Mouse (Mus musculus) megakaryocyte progenitor cell, adult 5-6 weeks (primary cell): Measurements from ENCODE around the gene Nupr1l. TPM values are rescaled to one million over a fixed set of nuclear protein-coding genes. Genes with fewer than 3 reads are reported as not detected.

Experiments used
- ATAC-seq: replicated peaks from 2 replicates; pipeline ENCODE4 v1.8.0; 2016; ENCODE audit warnings: mild to moderate bottlenecking, moderate TSS enrichment, inconsistent platforms; ENCODE audit not compliant: poor library complexity
- total RNA-seq, 2 experiments: library from RNA; stranded (forward) in 1 of 2; stranded (reverse) in 1 of 2; fragments of 157-497, 149-512 nt in 1 of 2; fragments of 200-1000 nt in 1 of 2; gene quantifications; 2 replicates each; pipeline versions ENCODE4 v1.2.3 to v1.2.4; 2015 to 2017

Gene Nupr1l
- total RNA-seq, 2 experiments from 2014 or later = 0.29 to 1.3 TPM

DNA sequence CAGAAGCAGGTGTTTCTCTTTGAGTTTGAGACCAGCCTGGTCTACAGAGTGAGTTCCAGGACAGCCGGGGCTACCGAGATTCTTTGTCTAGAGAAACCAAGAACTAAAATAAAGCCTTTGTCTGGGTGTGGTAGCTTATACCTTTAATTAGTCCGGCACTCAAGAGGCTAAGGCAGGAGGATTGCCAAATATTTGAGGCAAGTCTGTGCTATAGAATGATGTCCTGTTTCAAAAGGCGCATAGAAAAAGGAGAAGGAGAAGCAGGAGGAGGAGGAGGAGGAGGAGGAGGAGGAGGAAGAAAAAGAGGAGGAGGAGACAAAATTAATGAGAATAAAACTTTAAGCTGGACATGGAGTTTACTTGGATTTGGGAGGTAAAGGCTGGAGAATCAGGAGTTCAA is 54.9 kb downstream of the Nupr1l start:
- 0 out of 2 replicates have a peak, but pooled peaks have one; percentile 35 for ATAC-seq

Other genes starting within 250 kb of the Nupr1l start
- gene Zfp11, start 238.4 kb upstream of the Nupr1l start, total RNA-seq (2015) = 3.2 and 4.0 TPM in 2 replicates
- 2.1 and 2.9 TPM in 2 replicates for gene Zfp11, start 238.4 kb upstream of the Nupr1l start, total RNA-seq (2017)
- gene Sept14, start 200.0 kb upstream of the Nupr1l start, total RNA-seq (2015) = not detected in 2 replicates
- not detected in 2 replicates for gene Sept14, start 200.0 kb upstream of the Nupr1l start, total RNA-seq (2017)
- gene Mrps17, start 193.0 kb upstream of the Nupr1l start, total RNA-seq (2015) = 156 and 202 TPM in 2 replicates
- gene Mrps17, start 193.0 kb upstream of the Nupr1l start, total RNA-seq (2017) = 130 and 149 TPM in 2 replicates
- gene Nipsnap2, start 183.5 kb upstream of the Nupr1l start, total RNA-seq (2015) = 25.5 and 30.3 TPM in 2 replicates
- 26.3 and 26.9 TPM in 2 replicates for gene Nipsnap2, start 183.5 kb upstream of the Nupr1l start, total RNA-seq (2017)
- gene Psph, start 121.1 kb upstream of the Nupr1l start, total RNA-seq (2015) = 30.4 and 30.5 TPM in 2 replicates
- 22.8 and 24.3 TPM in 2 replicates for gene Psph, start 121.1 kb upstream of the Nupr1l start, total RNA-seq (2017)
- gene Sumf2, start 61.6 kb upstream of the Nupr1l start, total RNA-seq (2015) = 6.2 and 7.6 TPM in 2 replicates
- 18.5 and 25.8 TPM in 2 replicates for gene Sumf2, start 61.6 kb upstream of the Nupr1l start, total RNA-seq (2017)
- gene Chchd2, start 21.1 kb upstream of the Nupr1l start, total RNA-seq (2015) = 404 and 447 TPM in 2 replicates
- 176 and 233 TPM in 2 replicates for gene Chchd2, start 21.1 kb upstream of the Nupr1l start, total RNA-seq (2017)
- 3.2 and 4.2 TPM in 2 replicates for gene Zbed5, start 12.8 kb upstream of the Nupr1l start, total RNA-seq (2015)
- 2.4 and 2.8 TPM in 2 replicates for gene Zbed5, start 12.8 kb upstream of the Nupr1l start, total RNA-seq (2017)
- 0.12 TPM in 1 of 2 replicates, not detected in the other for gene Phkg1, start 10.0 kb upstream of the Nupr1l start, total RNA-seq (2015)
- 0.14 and 0.33 TPM in 2 replicates for gene Phkg1, start 10.0 kb upstream of the Nupr1l start, total RNA-seq (2017)
- gene Vkorc1l1, start 33.4 kb downstream of the Nupr1l start, total RNA-seq (2015) = 60.1 and 72.6 TPM in 2 replicates
- gene Vkorc1l1, start 33.4 kb downstream of the Nupr1l start, total RNA-seq (2017) = 25.7 and 34.0 TPM in 2 replicates
- gene Gusb, start 94.5 kb downstream of the Nupr1l start, total RNA-seq (2015) = 137 and 148 TPM in 2 replicates
- gene Gusb, start 94.5 kb downstream of the Nupr1l start, total RNA-seq (2017) = 77.6 and 90.6 TPM in 2 replicates
- gene Asl, start 120.7 kb downstream of the Nupr1l start, total RNA-seq (2015) = 22.7 and 23.0 TPM in 2 replicates
- gene Asl, start 120.7 kb downstream of the Nupr1l start, total RNA-seq (2017) = 19.2 and 32.1 TPM in 2 replicates
- gene Crcp, start 120.8 kb downstream of the Nupr1l start, total RNA-seq (2015) = 39.3 and 40.3 TPM in 2 replicates
- gene Crcp, start 120.8 kb downstream of the Nupr1l start, total RNA-seq (2017) = 36.6 and 62.7 TPM in 2 replicates
- gene Tpst1, start 164.8 kb downstream of the Nupr1l start, total RNA-seq (2015) = 10.6 and 10.7 TPM in 2 replicates
- gene Tpst1, start 164.8 kb downstream of the Nupr1l start, total RNA-seq (2017) = 4.3 and 6.8 TPM in 2 replicates
- 1.9 and 2.7 TPM in 2 replicates for gene Kctd7, start 236.3 kb downstream of the Nupr1l start, total RNA-seq (2015)
- 2.3 and 5.3 TPM in 2 replicates for gene Kctd7, start 236.3 kb downstream of the Nupr1l start, total RNA-seq (2017)